Mouse (Mus musculus) forebrain, embryonic 14.5 days (tissue): ENCODE data around the gene Lman1l. TPM values are rescaled to one million over a fixed set of nuclear protein-coding genes. Genes with fewer than 3 reads are reported as not detected.

Source experiments
- ATAC-seq: fragments of 200-750 bp; cut with Nextera tagmentation; 2 replicates; pipeline ENCODE4 v1.8.0; 2017; ENCODE audit warnings: mild to moderate bottlenecking, moderate library complexity
- DNase-seq: peaks from one replicate; pipeline ENCODE4 v3.0.0-alpha.2; 2015; ENCODE audit warnings: low spot score
- H3K27ac ChIP-seq: fragments of 300-500 bp; sonication (generic); 2 replicates; pipeline ENCODE4 v1.5.1; 2014; ENCODE audit warnings: low read depth, mild to moderate bottlenecking, control low read depth, low read length, moderate library complexity
- H3K27me3 ChIP-seq: fragments of 300-500 bp; sonication (generic); replicated peaks from 2 replicates; pipeline ENCODE4 v1.6.1; 2014; ENCODE audit warnings: low read length, control low read depth, mixed read lengths; ENCODE audit not compliant: control insufficient read depth, insufficient read depth
- H3K36me3 ChIP-seq: fragments of 300-500 bp; sonication (generic); 2 replicates; pipeline ENCODE4 v1.6.1; 2014; ENCODE audit warnings: low read length, control low read depth; ENCODE audit not compliant: control insufficient read depth, insufficient read depth
- H3K4me1 ChIP-seq: fragments of 300-500 bp; sonication (generic); 2 replicates; pipeline ENCODE4 v1.6.1; 2014; ENCODE audit warnings: antibody characterized with exemption, low read length, control low read depth; ENCODE audit not compliant: control insufficient read depth, insufficient read depth
- H3K4me2 ChIP-seq: fragments of 300-500 bp; sonication (generic); 2 replicates; pipeline ENCODE4 v1.6.1; 2014; ENCODE audit warnings: mild to moderate bottlenecking, control low read depth, low read length
- H3K4me3 ChIP-seq: fragments of 300-500 bp; sonication (generic); 2 replicates; pipeline ENCODE4 v1.5.1; 2014; ENCODE audit warnings: low read depth, low read length, control low read depth
- H3K9ac ChIP-seq: fragments of 300-500 bp; sonication (generic); 2 replicates; pipeline ENCODE4 v1.6.1; 2014; ENCODE audit warnings: mild to moderate bottlenecking, low read length, control low read depth, moderate library complexity
- H3K9me3 ChIP-seq: fragments of 300-500 bp; sonication (generic); replicated peaks from 2 replicates; pipeline ENCODE4 v1.6.1; 2016; ENCODE audit warnings: low read length, control low read depth, mixed read lengths; ENCODE audit not compliant: control insufficient read depth
- WGBS: fragments of 180-500 bp; shearing (Covaris S2); extraction: QIAGEN DNeasy Blood & Tissue Kit; methylation state at CpG from one replicate; pipeline ENCODE4 v1.1.7; 2014; 5-methylcytosine and 5-hydroxymethylcytosine counted together
- polyA plus RNA-seq: library from polyadenylated mRNA; unstranded; fragments of >200 nt; fragmentation: Nextera tagmentation; extraction: Ambion mirVana; gene quantifications from 2 replicates; pipeline ENCODE4 v1.2.1, GENCODE M21; 2014

Lman1l gene
- polyA plus RNA-seq, 1 experiment from 2014 or later = not detected

DNA sequence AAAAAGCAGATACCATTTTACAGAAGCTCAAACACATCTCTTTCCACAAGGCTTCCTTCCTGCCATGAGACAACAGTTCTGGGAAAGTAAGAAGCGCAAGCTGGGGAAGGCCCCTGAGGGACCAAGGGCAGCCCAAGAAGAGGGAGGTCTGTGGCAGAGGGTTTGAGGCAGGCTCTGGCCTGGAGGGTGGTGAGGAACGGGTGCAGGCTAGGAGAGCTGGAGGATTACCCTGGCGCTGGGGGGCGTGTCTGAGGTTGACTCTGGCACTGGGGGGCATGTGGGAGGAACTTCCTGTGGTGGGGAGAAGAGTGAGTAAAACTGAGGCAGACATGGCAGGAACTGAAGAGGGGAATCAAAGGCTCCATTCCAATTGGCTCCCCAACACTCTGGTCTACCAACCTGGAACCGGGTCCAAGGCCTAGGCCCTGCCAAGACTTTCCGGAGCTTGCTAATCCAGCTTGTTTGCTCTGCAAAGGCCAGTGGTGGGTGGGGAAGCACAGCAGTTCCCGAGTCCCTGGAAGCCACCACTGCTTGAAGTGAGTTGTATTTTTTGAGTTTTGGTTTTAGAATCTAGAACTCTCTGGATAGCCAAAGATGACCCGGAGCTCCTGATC is 2.9 kb downstream of the Lman1l start:
- no peak overlapping the region for H3K4me3 ChIP-seq
- 78% methylated on average over 8 of the region's 8 CpGs for WGBS
- H3K9ac ChIP-seq = no peak overlapping the region
- H3K36me3 ChIP-seq = no peaks in the 10 kb centered on the region
- H3K27me3 ChIP-seq = no peaks in the 10 kb centered on the region
- ATAC-seq = no peak
- DNase-seq = no peak
- H3K9me3 ChIP-seq = no peaks in the 10 kb centered on the region
- no peaks in the 10 kb centered on the region for H3K4me1 ChIP-seq
- H3K27ac ChIP-seq = no peak overlapping the region
- H3K4me2 ChIP-seq = no peak overlapping the region

GRCm38 (mm10) chr9:57614786-57615185 is 5.8 kb downstream of the Lman1l start:
- 0 out of 2 replicates have a peak, but pooled peaks cover 8% of the 10 kb centered on the region for H3K4me1 ChIP-seq
- no peak overlapping the region for H3K27ac ChIP-seq
- no peak overlapping the region for H3K4me3 ChIP-seq
- H3K4me2 ChIP-seq = no peak overlapping the region
- H3K9me3 ChIP-seq = no peaks in the 10 kb centered on the region
- no peaks in the 10 kb centered on the region for H3K36me3 ChIP-seq
- ATAC-seq = no peak
- H3K9ac ChIP-seq = no peak overlapping the region
- no peak for DNase-seq
- no peaks in the 10 kb centered on the region for H3K27me3 ChIP-seq
- WGBS = 83% methylated on average over 4 of the region's 4 CpGs

GRCm38 (mm10) chr9:57613975-57614374 is 6.6 kb downstream of the Lman1l start:
- no peak overlapping the region for H3K27ac ChIP-seq
- no peaks in the 10 kb centered on the region for H3K36me3 ChIP-seq
- 83% methylated on average over 7 of the region's 7 CpGs for WGBS
- DNase-seq (no peak), ATAC-seq (no peak)
- no peak overlapping the region for H3K9ac ChIP-seq
- H3K4me2 ChIP-seq = no peak overlapping the region
- H3K27me3 ChIP-seq = no peaks in the 10 kb centered on the region
- no peaks in the 10 kb centered on the region for H3K9me3 ChIP-seq
- H3K4me3 ChIP-seq = no peak overlapping the region
- 0 out of 2 replicates have a peak, but pooled peaks cover 8% of the 10 kb centered on the region for H3K4me1 ChIP-seq

- no peak for ATAC-seq
- Histone ChIP-seq H3K36me3 (no peaks in the 10 kb centered on the region), H3K4me2 (no peak overlapping the region), H3K9ac (no peak overlapping the region), H3K9me3 (no peaks in the 10 kb centered on the region), H3K27me3 (no peaks in the 10 kb centered on the region), H3K4me1 (0 out of 2 replicates have a peak, but pooled peaks cover 8% of the 10 kb centered on the region), H3K4me3 (no peak overlapping the region), H3K27ac (no peak overlapping the region)
- no peak for DNase-seq
- WGBS = 83% methylated on average over 7 of the region's 7 CpGs
Measured at GRCm38 (mm10) chr9:57612587-57612986, 8.0 kb downstream of the Lman1l start.

- Histone ChIP-seq H3K9me3 (no peaks in the 10 kb centered on the region), H3K9ac (no peak overlapping the region), H3K27ac (no peak overlapping the region; the same call in 1 of the 2 replicates), H3K4me3 (no peak overlapping the region), H3K27me3 (no peaks in the 10 kb centered on the region; the same call in 1 of the 2 replicates), H3K36me3 (no peaks in the 10 kb centered on the region), H3K4me1 (peaks cover 16% of the 10 kb centered on the region), H3K4me2 (no peak overlapping the region)
- WGBS = 25% methylated on average over 3 of the region's 3 CpGs
- DNase-seq (peak; percentile 75), ATAC-seq (peak; percentile 61)
Measured at GRCm38 (mm10) chr9:57610359-57610826, 10.2 kb downstream of the Lman1l start.

DNA sequence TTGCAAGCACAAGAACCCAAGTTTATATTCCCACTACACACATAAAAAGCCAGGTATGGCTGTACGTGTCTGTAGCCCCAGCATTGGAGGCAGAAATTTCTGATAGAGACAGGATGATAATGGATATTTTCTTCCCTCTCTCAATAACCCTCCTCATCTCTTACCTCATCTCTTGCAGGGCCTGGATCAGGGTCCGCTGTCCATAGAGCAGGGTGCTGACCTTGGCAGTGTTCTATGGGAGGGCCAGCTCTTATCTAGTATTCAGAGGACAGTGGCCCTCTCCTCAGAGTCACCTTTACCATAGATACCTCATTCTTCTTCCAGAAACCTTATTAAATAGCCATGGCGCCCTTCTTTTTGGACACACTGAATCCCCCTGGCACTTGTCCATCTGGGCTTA is 10.8 kb downstream of the Lman1l start:
- no peaks in the 10 kb centered on the region for H3K36me3 ChIP-seq
- H3K4me2 ChIP-seq = no peak overlapping the region
- DNase-seq = no peak
- peaks cover 16% of the 10 kb centered on the region for H3K4me1 ChIP-seq
- ATAC-seq = no peak
- H3K9ac ChIP-seq = no peak overlapping the region
- no peak overlapping the region for H3K4me3 ChIP-seq
- no peaks in the 10 kb centered on the region for H3K9me3 ChIP-seq
- H3K27me3 ChIP-seq = no peaks in the 10 kb centered on the region; the same call in 1 of the 2 replicates
- WGBS = 73% methylated on average over 3 of the region's 3 CpGs
- no peak overlapping the region for H3K27ac ChIP-seq

DNA sequence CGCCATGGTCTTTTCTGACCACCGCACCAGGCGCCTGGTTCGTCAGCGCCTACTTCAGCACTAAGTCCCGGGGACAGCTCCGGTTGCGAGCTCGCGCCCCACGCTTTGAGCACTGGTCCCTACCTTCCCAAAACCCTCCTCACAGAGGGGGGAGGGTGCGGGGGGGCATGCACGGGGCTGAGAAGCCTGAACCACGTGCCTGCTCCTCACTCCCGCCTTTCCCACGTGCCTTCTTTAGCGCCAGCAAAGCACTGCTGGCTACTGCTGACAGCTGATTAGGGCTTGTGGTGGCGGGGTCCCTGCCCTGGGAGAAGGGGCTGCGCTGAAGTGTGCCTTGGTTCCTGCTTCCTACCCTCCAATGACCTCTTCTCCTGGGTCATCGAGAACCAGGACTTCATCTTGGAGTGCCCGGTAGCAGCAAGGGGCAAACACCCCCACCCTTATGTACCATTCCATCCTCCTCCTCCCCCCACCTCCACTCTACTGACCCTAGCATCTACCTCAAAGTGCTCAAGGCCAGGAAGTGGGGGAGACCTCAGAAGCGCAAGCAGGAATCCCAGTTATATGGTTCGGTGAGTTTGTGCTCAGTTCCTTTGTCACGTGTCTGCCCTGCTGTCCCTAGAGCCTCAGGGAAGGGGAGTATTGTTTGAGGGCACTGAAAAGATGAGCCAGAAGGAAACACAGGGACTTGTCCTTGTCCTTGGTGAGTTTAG is 14.3 kb downstream of the Lman1l start, which contains the start of gene Cplx3:
Cplx3 (minus strand) TSS at position 143 of the 713 bp plus-strand sequence.
- peaks cover 4% of the 10 kb centered on the region; the same call in 1 of the 2 replicates for H3K27me3 ChIP-seq
- H3K36me3 ChIP-seq = no peaks in the 10 kb centered on the region
- DNase-seq = peak; percentile 50
- H3K27ac ChIP-seq = no peak within 1 kb of the TSS
- H3K4me1 ChIP-seq = peaks cover 16% of the 10 kb centered on the region
- WGBS = 4% methylated on average over 24 of the region's 24 CpGs
- peak; percentile 41; the same call in 1 of the 2 replicates for ATAC-seq
- peak within 1 kb of the TSS; percentile 32; the same call in 1 of the 2 replicates for H3K4me2 ChIP-seq
- H3K9me3 ChIP-seq = no peaks in the 10 kb centered on the region
- peak within 1 kb of the TSS; percentile 21; the same call in 1 of the 2 replicates for H3K9ac ChIP-seq
- no peak within 1 kb of the TSS for H3K4me3 ChIP-seq

- ATAC-seq (no peak), DNase-seq (no peak)
- Histone ChIP-seq H3K4me3 (no peak overlapping the region), H3K27ac (no peak overlapping the region), H3K4me2 (no peak overlapping the region), H3K9me3 (no peaks in the 10 kb centered on the region), H3K4me1 (peaks cover 14% of the 10 kb centered on the region), H3K36me3 (no peaks in the 10 kb centered on the region), H3K9ac (no peak overlapping the region), H3K27me3 (peaks cover 4% of the 10 kb centered on the region; the same call in 1 of the 2 replicates)
- WGBS = 9% methylated on average over 9 of the region's 9 CpGs
Measured at GRCm38 (mm10) chr9:57605503-57605902, 15.1 kb downstream of the Lman1l start.

GRCm38 (mm10) chr9:57604875-57605274 is 15.7 kb downstream of the Lman1l start:
- H3K9me3 ChIP-seq = no peaks in the 10 kb centered on the region
- ATAC-seq (no peak), DNase-seq (no peak)
- H3K27me3 ChIP-seq = peaks cover 4% of the 10 kb centered on the region; the same call in 1 of the 2 replicates
- H3K4me1 ChIP-seq = peaks cover 13% of the 10 kb centered on the region
- H3K36me3 ChIP-seq = no peaks in the 10 kb centered on the region
- WGBS = 78% methylated on average over 4 of the region's 4 CpGs
- no peak overlapping the region for H3K4me2 ChIP-seq
- H3K9ac ChIP-seq = no peak overlapping the region
- no peak overlapping the region for H3K27ac ChIP-seq
- H3K4me3 ChIP-seq = no peak overlapping the region
